Mouse (Mus musculus) frontal cortex, adult (tissue): Measurements from ENCODE around the gene Ddr1.
"Not testable (repeated sequence)": the region's sequence is repeated elsewhere in the genome, so short reads cannot be mapped to it uniquely, and the experiment has no call there.

ENCODE experiments used
- ATAC-seq: cut with Nextera tagmentation; 2 replicates; pipeline ENCODE4 v1.9.2; 2017; ENCODE audit warnings: mild to moderate bottlenecking, moderate library complexity, mixed read lengths; ENCODE audit not compliant: low TSS enrichment

Ddr1 gene

GRCm38 (mm10) chr17:35704621-35705464 is at the start of gene Ddr1:
TSS of gene Ddr1 (minus strand) at chr17:35704621.
- ATAC-seq, result peak; percentile 13; the same call in 1 of the 2 replicates

GRCm38 (mm10) chr17:35753668-35754067 is 49.2 kb upstream of the Ddr1 start:
- no peak for ATAC-seq

- peak; percentile 61; the same call in 1 of the 2 replicates for ATAC-seq
These were observed 47.9 kb upstream of the Ddr1 start for GRCm38 (mm10) chr17:35752221-35752811.

- peak; percentile 78; the same call in 1 of the 2 replicates for ATAC-seq
These were observed 45.3 kb upstream of the Ddr1 start for GRCm38 (mm10) chr17:35749685-35750084.

GRCm38 (mm10) chr17:35744361-35744760 is 39.9 kb upstream of the Ddr1 start:
- no peak for ATAC-seq

GRCm38 (mm10) chr17:35742948-35743347 is 38.5 kb upstream of the Ddr1 start:
- ATAC-seq, result no peak

GRCm38 (mm10) chr17:35741589-35742226 is 37.3 kb upstream of the Ddr1 start:
- no peak for ATAC-seq

GRCm38 (mm10) chr17:35740276-35740880 is 36.0 kb upstream of the Ddr1 start:
- ATAC-seq, result no peak

- peak; percentile 62; the same call in 1 of the 2 replicates for ATAC-seq
These were observed 35.3 kb upstream of the Ddr1 start for GRCm38 (mm10) chr17:35739675-35740074.

- 0 out of 2 replicates have a peak, but pooled peaks have one; percentile 51 for ATAC-seq
These were observed 33.3 kb upstream of the Ddr1 start for GRCm38 (mm10) chr17:35737743-35738142.

- ATAC-seq, result peak; percentile 84
These were observed 32.0 kb upstream of the Ddr1 start for GRCm38 (mm10) chr17:35736280-35736960.

- no peak for ATAC-seq
These were observed 30.1 kb upstream of the Ddr1 start for GRCm38 (mm10) chr17:35734478-35734877.

- no peak for ATAC-seq
These were observed 29.0 kb upstream of the Ddr1 start for GRCm38 (mm10) chr17:35733398-35733797.

GRCm38 (mm10) chr17:35731431-35732145 is 27.2 kb upstream of the Ddr1 start:
- ATAC-seq, result no peak

GRCm38 (mm10) chr17:35730112-35730511 is 25.7 kb upstream of the Ddr1 start:
- not testable (repeated sequence) for ATAC-seq

GRCm38 (mm10) chr17:35728821-35729220 is 24.4 kb upstream of the Ddr1 start:
- ATAC-seq, result no peak

- no peak for ATAC-seq
These were observed 23.2 kb upstream of the Ddr1 start for GRCm38 (mm10) chr17:35727471-35728205.

GRCm38 (mm10) chr17:35727028-35727427 is 22.6 kb upstream of the Ddr1 start:
- no peak for ATAC-seq

- ATAC-seq, result peak; percentile 76
These were observed 21.1 kb upstream of the Ddr1 start for GRCm38 (mm10) chr17:35725286-35726232.
